Mouse (Mus musculus) thymus, postnatal 14 days (tissue): ENCODE results near the gene Cdkal1.
A peak's percentile ranks its signal among the peaks of the same experiment; 100 is the strongest.

Source experiments
- DNase-seq: peaks from one replicate; pipeline ENCODE4 v3.0.0; 2021

Cdkal1 gene

GRCm38 (mm10) chr13:29623636-29624239 is 231.7 kb downstream of the Cdkal1 start:
- no peak for DNase-seq

GRCm38 (mm10) chr13:29621881-29622280 is 233.6 kb downstream of the Cdkal1 start:
- no peak for DNase-seq

GRCm38 (mm10) chr13:29621363-29621762 is 234.1 kb downstream of the Cdkal1 start:
- no peak for DNase-seq

GRCm38 (mm10) chr13:29620826-29621225 is 234.6 kb downstream of the Cdkal1 start:
- no peak for DNase-seq

GRCm38 (mm10) chr13:29616654-29617171 is 238.8 kb downstream of the Cdkal1 start:
- no peak for DNase-seq

- DNase-seq, result no peak
Measured at GRCm38 (mm10) chr13:29615987-29616386, 239.5 kb downstream of the Cdkal1 start.

GRCm38 (mm10) chr13:29615081-29615480 is 240.4 kb downstream of the Cdkal1 start:
- no peak for DNase-seq

- DNase-seq, result no peak
Measured at GRCm38 (mm10) chr13:29610051-29610931, 245.2 kb downstream of the Cdkal1 start.

GRCm38 (mm10) chr13:29609441-29609840 is 246.0 kb downstream of the Cdkal1 start:
- no peak for DNase-seq

- peak; percentile 71 for DNase-seq
Measured at GRCm38 (mm10) chr13:29604241-29604640, 251.2 kb downstream of the Cdkal1 start.

GRCm38 (mm10) chr13:29603597-29603996 is 251.9 kb downstream of the Cdkal1 start:
- DNase-seq, result no peak

- DNase-seq, result no peak
Measured at GRCm38 (mm10) chr13:29601033-29601432, 254.4 kb downstream of the Cdkal1 start.

GRCm38 (mm10) chr13:29599646-29600045 is 255.8 kb downstream of the Cdkal1 start:
- no peak for DNase-seq

- DNase-seq, result peak; percentile 13
Measured at GRCm38 (mm10) chr13:29596735-29597134, 258.7 kb downstream of the Cdkal1 start.

- DNase-seq, result no peak
Measured at GRCm38 (mm10) chr13:29593096-29593495, 262.4 kb downstream of the Cdkal1 start.

- DNase-seq, result no peak
Measured at GRCm38 (mm10) chr13:29590685-29591084, 264.8 kb downstream of the Cdkal1 start.

GRCm38 (mm10) chr13:29590164-29590563 is 265.3 kb downstream of the Cdkal1 start:
- DNase-seq, result no peak

GRCm38 (mm10) chr13:29588693-29589092 is 266.8 kb downstream of the Cdkal1 start:
- no peak for DNase-seq

- DNase-seq, result no peak
Measured at GRCm38 (mm10) chr13:29581762-29582700, 273.4 kb downstream of the Cdkal1 start.

- no peak for DNase-seq
Measured at GRCm38 (mm10) chr13:29580780-29581179, 274.7 kb downstream of the Cdkal1 start.

GRCm38 (mm10) chr13:29580009-29580408 is 275.5 kb downstream of the Cdkal1 start:
- no peak for DNase-seq

GRCm38 (mm10) chr13:29578621-29579020 is 276.9 kb downstream of the Cdkal1 start:
- DNase-seq, result no peak

GRCm38 (mm10) chr13:29574784-29575183 is 280.7 kb downstream of the Cdkal1 start:
- no peak for DNase-seq
